Mouse (Mus musculus) adrenal gland, adult 8-10 months (tissue): ENCODE results near the gene Fgf11. TPM values are rescaled to one million over a fixed set of nuclear protein-coding genes. Genes with fewer than 3 reads are reported as not detected.

Source experiments
- DNase-seq: peaks from one replicate; pipeline ENCODE4 v3.0.0; 2022
- total RNA-seq, 4 experiments: library from RNA; stranded (reverse); gene quantifications; 2 replicates each; pipeline ENCODE4 v1.2.4; 2022

Gene Fgf11
- total RNA-seq = 10 to 100 TPM in 2 of 4 experiments, 1 to 10 TPM in 2; 2.5 to 32.7 (median 16.9) TPM

GRCm38 (mm10) chr11:69801379-69801977 is at the start of gene Fgf11:
TSS of gene Fgf11 (minus strand) at chr11:69801857.
- DNase-seq = no peak

- DNase-seq = no peak
These were observed 49.1 kb upstream of the Fgf11 start for GRCm38 (mm10) chr11:69850754-69851153.

- DNase-seq = no peak
These were observed 48.2 kb upstream of the Fgf11 start for GRCm38 (mm10) chr11:69849884-69850283.

- DNase-seq = no peak
These were observed 47.5 kb upstream of the Fgf11 start for GRCm38 (mm10) chr11:69849128-69849527.

- no peak for DNase-seq
These were observed 46.4 kb upstream of the Fgf11 start for GRCm38 (mm10) chr11:69848021-69848420.

GRCm38 (mm10) chr11:69846738-69847688 is 45.4 kb upstream of the Fgf11 start:
- no peak for DNase-seq

GRCm38 (mm10) chr11:69846198-69846680 is 44.6 kb upstream of the Fgf11 start, which contains the start of gene Plscr3:
TSS of gene Plscr3 (plus strand) at chr11:69846376.
- peak; percentile 90 for DNase-seq

GRCm38 (mm10) chr11:69838714-69839104 is 37.1 kb upstream of the Fgf11 start:
- no peak for DNase-seq

- DNase-seq = peak; percentile 96
These were observed 36.5 kb upstream of the Fgf11 start, which contains the start of gene Tmem256 for GRCm38 (mm10) chr11:69837952-69838713. TSS of gene Tmem256 (plus strand) at chr11:69838514.

- DNase-seq = no peak
These were observed 35.9 kb upstream of the Fgf11 start, which contains the start of gene Nlgn2 for GRCm38 (mm10) chr11:69837604-69837951. TSS of gene Nlgn2 (minus strand) at chr11:69837784.

GRCm38 (mm10) chr11:69836703-69837576 is 35.3 kb upstream of the Fgf11 start:
- DNase-seq = peak; percentile 31

GRCm38 (mm10) chr11:69835966-69836335 is 34.3 kb upstream of the Fgf11 start:
- no peak for DNase-seq

GRCm38 (mm10) chr11:69835326-69835965 is 33.8 kb upstream of the Fgf11 start:
- DNase-seq = no peak

GRCm38 (mm10) chr11:69834001-69834549 is 32.4 kb upstream of the Fgf11 start:
- no peak for DNase-seq

GRCm38 (mm10) chr11:69833554-69833953 is 31.9 kb upstream of the Fgf11 start:
- DNase-seq = no peak

- DNase-seq = no peak
These were observed 27.2 kb upstream of the Fgf11 start for GRCm38 (mm10) chr11:69828832-69829231.

- no peak for DNase-seq
These were observed 21.8 kb upstream of the Fgf11 start for GRCm38 (mm10) chr11:69823456-69823855.

- DNase-seq = no peak
These were observed 20.4 kb upstream of the Fgf11 start, which contains the start of gene Spem1 for GRCm38 (mm10) chr11:69822080-69822479. TSS of gene Spem1 (minus strand) at chr11:69822180.

- no peak for DNase-seq
These were observed 17.2 kb upstream of the Fgf11 start for GRCm38 (mm10) chr11:69818871-69819270.

GRCm38 (mm10) chr11:69818365-69818764 is 16.7 kb upstream of the Fgf11 start, which contains the start of gene Spem2:
TSS of gene Spem2 (minus strand) at chr11:69818465.
- no peak for DNase-seq

GRCm38 (mm10) chr11:69816520-69816919 is 14.9 kb upstream of the Fgf11 start:
- no peak for DNase-seq
